Mouse (Mus musculus) heart, embryonic 15.5 days (tissue): Measurements from ENCODE around the gene Golt1b. TPM values are rescaled to one million over a fixed set of nuclear protein-coding genes. Genes with fewer than 3 reads are reported as not detected.

ENCODE experiments used
- ATAC-seq: fragments of 200-750 bp; cut with Nextera tagmentation; replicated peaks from 2 replicates; pipeline ENCODE4 v1.8.0; 2017; ENCODE audit warnings: low read depth, moderate TSS enrichment; ENCODE audit not compliant: insufficient number of reproducible peaks, insufficient read depth, low FRiP score
- H3K27ac ChIP-seq: fragments of 300-500 bp; sonication (generic); 2 replicates; pipeline ENCODE4 v1.5.1; 2015; ENCODE audit warnings: mild to moderate bottlenecking, inconsistent platforms
- H3K27me3 ChIP-seq: fragments of 300-500 bp; sonication (generic); 2 replicates; pipeline ENCODE4 v1.6.1; 2015; ENCODE audit warnings: inconsistent platforms
- H3K36me3 ChIP-seq: fragments of 300-500 bp; sonication (generic); 2 replicates; pipeline ENCODE4 v1.6.1; 2015; ENCODE audit warnings: mild to moderate bottlenecking, inconsistent platforms
- H3K4me1 ChIP-seq: fragments of 300-500 bp; sonication (generic); replicated peaks from 2 replicates; pipeline ENCODE4 v1.6.1; 2015; ENCODE audit warnings: inconsistent platforms
- H3K4me2 ChIP-seq: fragments of 300-500 bp; sonication (generic); 2 replicates; pipeline ENCODE4 v1.6.1; 2015; ENCODE audit warnings: inconsistent platforms, mild to moderate bottlenecking, moderate library complexity
- H3K4me3 ChIP-seq: fragments of 300-500 bp; sonication (generic); 2 replicates; pipeline ENCODE4 v1.5.1; 2015; ENCODE audit warnings: mild to moderate bottlenecking, inconsistent platforms
- H3K9ac ChIP-seq: fragments of 300-500 bp; sonication (generic); 2 replicates; pipeline ENCODE4 v1.6.1; 2015; ENCODE audit warnings: mild to moderate bottlenecking, inconsistent platforms
- H3K9me3 ChIP-seq: fragments of 300-500 bp; sonication (generic); replicated peaks from 2 replicates; pipeline ENCODE4 v1.6.1; 2016; ENCODE audit warnings: inconsistent platforms
- WGBS: fragments of 180-500 bp; shearing (Covaris S2); methylation state at CpG from one replicate; pipeline ENCODE4 v1.1.7; 2015; ENCODE audit warnings: mixed read lengths; 5-methylcytosine and 5-hydroxymethylcytosine counted together
- polyA plus RNA-seq: library from polyadenylated mRNA; unstranded; fragments of >200 nt; fragmentation: Nextera tagmentation; extraction: Ambion mirVana; gene quantifications from 2 replicates; pipeline ENCODE4 v1.2.1, GENCODE M21; 2015

Golt1b gene
- polyA plus RNA-seq, 1 experiment from 2014 or later, result 58.3 TPM

GRCm38 (mm10) chr6:142453311-142453710 lies 66.3 kb downstream of the Golt1b start:
- Histone ChIP-seq H3K9ac (no peak overlapping the region), H3K27me3 (no peaks in the 10 kb centered on the region), H3K4me1 (no peaks in the 10 kb centered on the region), H3K27ac (no peak overlapping the region), H3K9me3 (no peaks in the 10 kb centered on the region), H3K36me3 (no peaks in the 10 kb centered on the region), H3K4me3 (no peak overlapping the region), H3K4me2 (no peak overlapping the region)
- ATAC-seq, result no peak
- 75% methylated on average over 2 of the region's 2 CpGs for WGBS

Other genes starting within 250 kb of the Golt1b start
- gene Slco1a6, start 178.7 kb upstream of the Golt1b start, polyA plus RNA-seq, result 0.14 TPM in 1 of 2 replicates, not detected in the other
- not detected in 2 replicates for gene Iapp, start 88.8 kb upstream of the Golt1b start, polyA plus RNA-seq
- 0.28 TPM in 1 of 2 replicates, not detected in the other for gene Slco1a5, start 64.2 kb upstream of the Golt1b start, polyA plus RNA-seq
- 12.0 and 13.0 TPM in 2 replicates for gene Pyroxd1, start 41.6 kb upstream of the Golt1b start, polyA plus RNA-seq
- gene Recql, start 134 bp upstream of the Golt1b start, polyA plus RNA-seq, result 16.2 and 19.1 TPM in 2 replicates
- 0.14 and 0.32 TPM in 2 replicates for gene Spx, start 26.2 kb downstream of the Golt1b start, polyA plus RNA-seq
- 0.16 TPM in 1 of 2 replicates, not detected in the other for gene Gys2, start 85.9 kb downstream of the Golt1b start, polyA plus RNA-seq
- gene Ldhb, start 120.7 kb downstream of the Golt1b start, polyA plus RNA-seq, result 1,301 and 1,466 TPM in 2 replicates
- 16.1 and 16.2 TPM in 2 replicates for gene Kcnj8, start 184.4 kb downstream of the Golt1b start, polyA plus RNA-seq